Mouse (Mus musculus): ENCODE results near the gene Rufy3. TPM values are rescaled to one million over a fixed set of nuclear protein-coding genes. Genes with fewer than 3 reads are reported as not detected.

The Rufy3 gene
- total RNA-seq, 1 experiment, result 10.8 TPM

DNA sequence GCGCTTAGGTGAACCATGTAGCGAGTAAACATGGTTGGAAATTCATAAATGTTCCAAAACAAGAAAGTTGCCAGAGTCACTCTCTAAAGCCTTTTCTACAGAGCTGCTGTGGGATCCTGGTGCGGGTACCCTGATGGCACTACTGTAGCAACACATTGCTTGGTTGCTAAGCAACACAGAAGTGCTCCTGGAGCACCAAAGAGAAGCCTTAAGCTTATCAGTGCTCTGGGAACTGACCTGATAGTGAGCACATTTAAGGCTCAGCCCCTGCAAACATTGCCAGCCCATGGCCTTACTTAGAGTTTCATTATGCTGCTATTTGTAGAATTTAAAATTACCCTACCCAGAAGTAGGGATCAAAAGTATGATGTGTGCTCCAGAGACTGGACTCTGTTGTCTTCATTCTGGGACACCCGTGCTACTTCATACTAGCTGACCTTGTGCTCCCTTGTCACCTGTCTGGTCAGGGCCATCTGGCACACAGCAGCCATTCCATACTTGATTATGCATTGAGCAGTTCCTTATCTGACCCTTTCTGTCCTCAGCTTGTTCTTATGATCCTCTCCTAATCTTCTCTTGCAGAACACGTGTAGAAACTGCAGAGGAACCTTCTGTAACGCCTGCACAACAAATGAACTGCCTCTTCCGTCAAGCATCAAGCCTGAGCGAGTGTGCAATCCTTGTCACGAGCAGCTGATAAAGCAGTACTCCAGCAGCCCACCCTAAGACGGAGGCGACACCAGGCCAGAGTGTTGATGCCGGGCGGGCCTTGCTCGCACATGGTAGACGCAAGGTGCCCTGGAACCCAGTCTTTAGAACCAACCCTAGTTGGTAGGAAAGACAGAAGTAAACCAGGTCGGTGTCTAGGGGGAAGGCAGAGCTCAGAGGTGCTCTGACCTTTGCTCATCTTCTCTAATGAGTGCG is 84.7 kb downstream of the Rufy3 start:
- DNase-seq (ENCODE audit: low read depth, low spot score), result no peak
- no peak for TF ChIP-seq ZC3H11A (IDR thresholded peaks at IDR 0.05; ENCODE audit: borderline replicate concordance, low read depth, low read length)
- TF ChIP-seq HCFC1 (IDR thresholded peaks at IDR 0.05; ENCODE audit: borderline replicate concordance, insufficient read depth, low read length), result no peak
- no peak for TF ChIP-seq MAFK (IDR thresholded peaks at IDR 0.05; ENCODE audit: insufficient read depth, low read depth, low read length)
- TF ChIP-seq ZNF384 (IDR thresholded peaks at IDR 0.05; ENCODE audit: low read depth, low read length), result no peak
- TF ChIP-seq CHD2 (IDR thresholded peaks at IDR 0.05; ENCODE audit: low read depth, low read length), result no peak
- Histone ChIP-seq H3K4me3 (ENCODE audit: insufficient read depth in 1 of 2, low read depth in 1 of 2, low read length in 2 of 2, poor library complexity in 1 of 2, severe bottlenecking in 1 of 2) (no peak overlapping the region), H3K36me3 (ENCODE audit: control insufficient read depth, insufficient read depth, low read length, poor library complexity, severe bottlenecking) (peaks cover 11% of the 10 kb centered on the region; the same call in 1 of the 2 replicates), H3K27ac (ENCODE audit: insufficient read depth, low read depth, low read length, poor library complexity, severe bottlenecking) (no peak overlapping the region), H3K9me3 (ENCODE audit: control insufficient read depth, insufficient read depth, low read depth, low read length) (no peaks in the 10 kb centered on the region), H3K9ac (ENCODE audit: insufficient read depth, low read depth, low read length, poor library complexity, severe bottlenecking) (no peak overlapping the region), H3K4me1 (ENCODE audit: control insufficient read depth in 2 of 2, insufficient read depth in 2 of 2, low read length in 2 of 2, poor library complexity in 1 of 2) (no peaks in the 10 kb centered on the region)
- in situ Hi-C loops (cut with MboI; ENCODE audit: low sequenced_read_pairs in 2 of 2, unreplicated experiment in 2 of 2), result no loop called here

DNA sequence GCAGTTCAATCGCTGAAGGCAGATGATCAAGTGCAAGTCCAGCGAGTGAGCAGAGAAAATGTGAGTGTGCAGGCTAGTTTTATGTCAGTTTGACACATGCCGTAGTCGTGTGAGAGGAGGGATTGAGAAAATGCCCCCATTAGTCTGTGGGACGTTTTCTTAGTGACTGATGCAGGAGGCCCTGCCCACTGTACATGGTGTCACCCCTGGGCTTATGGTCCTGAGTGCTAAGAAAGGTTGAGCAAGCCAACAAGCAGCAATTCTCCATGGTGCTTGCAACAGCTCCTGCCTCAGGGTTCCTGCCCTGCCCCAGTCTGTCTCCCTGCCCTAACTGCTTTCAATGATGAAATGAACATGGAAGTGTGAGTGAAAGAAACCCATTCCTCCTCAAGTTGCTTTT is 87.7 kb downstream of the Rufy3 start:
- no peak overlapping the region for H3K9ac ChIP-seq (ENCODE audit: insufficient read depth, low read depth, low read length, poor library complexity, severe bottlenecking)
- H3K27ac ChIP-seq (ENCODE audit: insufficient read depth, low read depth, low read length, poor library complexity, severe bottlenecking), result no peak overlapping the region
- H3K9me3 ChIP-seq (ENCODE audit: control insufficient read depth, insufficient read depth, low read depth, low read length), result no peaks in the 10 kb centered on the region
- in situ Hi-C loops (cut with MboI; ENCODE audit: low sequenced_read_pairs in 2 of 2, unreplicated experiment in 2 of 2), result no loop called here
- H3K36me3 ChIP-seq (ENCODE audit: control insufficient read depth, insufficient read depth, low read length, poor library complexity, severe bottlenecking), result peaks cover 12% of the 10 kb centered on the region; the same call in 1 of the 2 replicates
- TF ChIP-seq MAFK (IDR thresholded peaks at IDR 0.05; ENCODE audit: insufficient read depth, low read depth, low read length) (no peak), HCFC1 (IDR thresholded peaks at IDR 0.05; ENCODE audit: borderline replicate concordance, insufficient read depth, low read length) (no peak), ZC3H11A (IDR thresholded peaks at IDR 0.05; ENCODE audit: borderline replicate concordance, low read depth, low read length) (no peak), CHD2 (IDR thresholded peaks at IDR 0.05; ENCODE audit: low read depth, low read length) (no peak), ZNF384 (IDR thresholded peaks at IDR 0.05; ENCODE audit: low read depth, low read length) (no peak)
- no peaks in the 10 kb centered on the region for H3K4me1 ChIP-seq (ENCODE audit: control insufficient read depth in 2 of 2, insufficient read depth in 2 of 2, low read length in 2 of 2, poor library complexity in 1 of 2)
- DNase-seq (ENCODE audit: low read depth, low spot score), result no peak
- H3K4me3 ChIP-seq (ENCODE audit: insufficient read depth in 1 of 2, low read depth in 1 of 2, low read length in 2 of 2, poor library complexity in 1 of 2, severe bottlenecking in 1 of 2), result no peak overlapping the region

DNA sequence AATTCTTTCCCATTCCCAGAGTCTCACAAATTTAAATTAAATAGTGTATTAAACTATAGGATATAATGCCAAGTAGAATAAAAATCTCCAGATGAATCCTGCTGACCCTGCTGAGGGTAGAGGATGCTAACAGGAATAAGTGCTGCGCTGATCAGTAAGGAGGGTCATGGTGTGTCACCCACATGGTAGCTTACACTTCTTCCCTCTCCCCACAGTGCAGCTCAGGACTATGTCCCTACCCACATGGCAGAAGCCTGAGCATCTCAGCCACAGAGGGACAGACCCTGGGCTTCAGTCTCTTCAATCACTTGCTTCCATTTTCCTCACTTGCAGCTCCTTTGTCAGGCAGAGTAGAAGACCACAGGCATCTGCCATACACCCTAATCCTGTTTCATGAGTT is 93.0 kb downstream of the Rufy3 start:
- no peaks in the 10 kb centered on the region for H3K9me3 ChIP-seq (ENCODE audit: control insufficient read depth, insufficient read depth, low read depth, low read length)
- in situ Hi-C loops (cut with MboI; ENCODE audit: low sequenced_read_pairs in 2 of 2, unreplicated experiment in 2 of 2), result no loop called here
- no peaks in the 10 kb centered on the region for H3K4me1 ChIP-seq (ENCODE audit: control insufficient read depth in 2 of 2, insufficient read depth in 2 of 2, low read length in 2 of 2, poor library complexity in 1 of 2)
- no peak overlapping the region for H3K27ac ChIP-seq (ENCODE audit: insufficient read depth, low read depth, low read length, poor library complexity, severe bottlenecking)
- H3K4me3 ChIP-seq (ENCODE audit: insufficient read depth in 1 of 2, low read depth in 1 of 2, low read length in 2 of 2, poor library complexity in 1 of 2, severe bottlenecking in 1 of 2), result no peak overlapping the region
- no peak for TF ChIP-seq ZNF384 (IDR thresholded peaks at IDR 0.05; ENCODE audit: low read depth, low read length)
- TF ChIP-seq ZC3H11A (IDR thresholded peaks at IDR 0.05; ENCODE audit: borderline replicate concordance, low read depth, low read length), result no peak
- TF ChIP-seq MAFK (IDR thresholded peaks at IDR 0.05; ENCODE audit: insufficient read depth, low read depth, low read length), result no peak
- no peak overlapping the region for H3K9ac ChIP-seq (ENCODE audit: insufficient read depth, low read depth, low read length, poor library complexity, severe bottlenecking)
- no peak for DNase-seq (ENCODE audit: low read depth, low spot score)
- H3K36me3 ChIP-seq (ENCODE audit: control insufficient read depth, insufficient read depth, low read length, poor library complexity, severe bottlenecking), result peaks cover 19% of the 10 kb centered on the region

DNA sequence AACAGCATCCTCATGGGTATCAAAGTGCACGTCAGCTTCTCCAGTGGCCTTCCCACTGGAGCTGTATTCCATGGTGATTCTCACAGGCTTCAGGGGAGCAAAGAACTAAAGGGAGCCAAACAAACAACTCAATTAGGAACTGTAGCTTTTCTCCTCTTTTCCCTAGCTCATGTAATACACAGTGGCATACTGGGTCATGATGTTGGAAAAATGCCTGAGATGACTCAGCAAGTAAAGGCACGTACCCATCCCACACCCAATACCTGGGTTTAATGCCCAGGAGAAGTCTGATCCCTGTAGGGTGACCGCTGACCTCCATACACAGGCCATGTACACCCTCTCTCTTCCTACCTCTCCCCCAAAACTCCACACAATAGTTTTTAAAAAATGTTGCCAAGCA is 98.3 kb downstream of the Rufy3 start:
- H3K9me3 ChIP-seq (ENCODE audit: control insufficient read depth, insufficient read depth, low read depth, low read length), result no peaks in the 10 kb centered on the region
- no peaks in the 10 kb centered on the region for H3K4me1 ChIP-seq (ENCODE audit: control insufficient read depth in 2 of 2, insufficient read depth in 2 of 2, low read length in 2 of 2, poor library complexity in 1 of 2)
- H3K9ac ChIP-seq (ENCODE audit: insufficient read depth, low read depth, low read length, poor library complexity, severe bottlenecking), result no peak overlapping the region
- H3K4me3 ChIP-seq (ENCODE audit: insufficient read depth in 1 of 2, low read depth in 1 of 2, low read length in 2 of 2, poor library complexity in 1 of 2, severe bottlenecking in 1 of 2), result no peak overlapping the region
- no peak overlapping the region for H3K27ac ChIP-seq (ENCODE audit: insufficient read depth, low read depth, low read length, poor library complexity, severe bottlenecking)
- peaks cover 28% of the 10 kb centered on the region for H3K36me3 ChIP-seq (ENCODE audit: control insufficient read depth, insufficient read depth, low read length, poor library complexity, severe bottlenecking)
- DNase-seq (ENCODE audit: low read depth, low spot score), result no peak
- in situ Hi-C loops (cut with MboI; ENCODE audit: low sequenced_read_pairs in 2 of 2, unreplicated experiment in 2 of 2), result no loop called here
- TF ChIP-seq CHD2 (IDR thresholded peaks at IDR 0.05; ENCODE audit: low read depth, low read length) (no peak), ZNF384 (IDR thresholded peaks at IDR 0.05; ENCODE audit: low read depth, low read length) (no peak), MAFK (IDR thresholded peaks at IDR 0.05; ENCODE audit: insufficient read depth, low read depth, low read length) (no peak), HCFC1 (IDR thresholded peaks at IDR 0.05; ENCODE audit: borderline replicate concordance, insufficient read depth, low read length) (no peak), ZC3H11A (IDR thresholded peaks at IDR 0.05; ENCODE audit: borderline replicate concordance, low read depth, low read length) (no peak)

Data from ES-E14 (cell line).